Mouse (Mus musculus) R1 (cell line): ENCODE data around the gene Alk.
A peak's percentile ranks its signal among the peaks of the same experiment; 100 is the strongest.

Experiments
- DNase-seq: peaks from one replicate; pipeline ENCODE4 v3.0.0-alpha.2; 2018; ENCODE audit warnings: low read depth, low spot score

Alk gene

GRCm38 (mm10) chr17:72604610-72604980 is at the start of gene Alk:
Alk (minus strand) TSS chr17:72604627.
- DNase-seq, result peak; percentile 94

GRCm38 (mm10) chr17:72652801-72653200 is 48.4 kb upstream of the Alk start:
- no peak for DNase-seq

GRCm38 (mm10) chr17:72648607-72649217 is 44.3 kb upstream of the Alk start:
- no peak for DNase-seq

- DNase-seq, result no peak
Measured at GRCm38 (mm10) chr17:72646167-72646566, 41.7 kb upstream of the Alk start.

- no peak for DNase-seq
Measured at GRCm38 (mm10) chr17:72640095-72640494, 35.7 kb upstream of the Alk start.

GRCm38 (mm10) chr17:72639400-72639799 is 35.0 kb upstream of the Alk start:
- no peak for DNase-seq

GRCm38 (mm10) chr17:72606251-72606650 is 1.8 kb upstream of the Alk start:
- peak; percentile 86 for DNase-seq

GRCm38 (mm10) chr17:72603886-72604609 is 379 bp downstream of the Alk start:
- no peak for DNase-seq

GRCm38 (mm10) chr17:72603118-72603885 is 1.1 kb downstream of the Alk start:
- peak; percentile 86 for DNase-seq

GRCm38 (mm10) chr17:72600806-72601205 is 3.6 kb downstream of the Alk start:
- no peak for DNase-seq

- DNase-seq, result no peak
Measured at GRCm38 (mm10) chr17:72587671-72588070, 16.8 kb downstream of the Alk start.

GRCm38 (mm10) chr17:72580142-72580541 is 24.3 kb downstream of the Alk start:
- no peak for DNase-seq

- DNase-seq, result no peak
Measured at GRCm38 (mm10) chr17:72579321-72579720, 25.1 kb downstream of the Alk start.

GRCm38 (mm10) chr17:72571379-72571778 is 33.0 kb downstream of the Alk start:
- no peak for DNase-seq

GRCm38 (mm10) chr17:72569491-72569890 is 34.9 kb downstream of the Alk start:
- no peak for DNase-seq

- no peak for DNase-seq
Measured at GRCm38 (mm10) chr17:72563423-72563822, 41.0 kb downstream of the Alk start.

- peak; percentile 79 for DNase-seq
Measured at GRCm38 (mm10) chr17:72561471-72561870, 43.0 kb downstream of the Alk start.

- DNase-seq, result peak; percentile 83
Measured at GRCm38 (mm10) chr17:72560771-72561170, 43.7 kb downstream of the Alk start.

GRCm38 (mm10) chr17:72557029-72557735 is 47.2 kb downstream of the Alk start:
- peak; percentile 98 for DNase-seq

- DNase-seq, result no peak
Measured at GRCm38 (mm10) chr17:72546274-72546673, 58.2 kb downstream of the Alk start.

GRCm38 (mm10) chr17:72535304-72535703 is 69.1 kb downstream of the Alk start:
- no peak for DNase-seq

GRCm38 (mm10) chr17:72532266-72532665 is 72.2 kb downstream of the Alk start:
- DNase-seq, result no peak
